Mouse (Mus musculus): ENCODE measurements around the gene Fdx1. TPM values are rescaled to one million over a fixed set of nuclear protein-coding genes. Genes with fewer than 3 reads are reported as not detected.

Gene Fdx1
- 1,000 to 10,000 TPM; 3,296 to 3,327 TPM for total RNA-seq (2021)
- long read RNA-seq, experiment 1, transcript Fdx1-202 (4 exons, 2,759 nt), result minor isoform, 27 of 627 reads
- long read RNA-seq, experiment 1, transcript Fdx1-201 (4 exons, 875 nt), result major isoform, 567 of 627 reads
- long read RNA-seq, experiment 1, partial matches to known transcripts, result 9 of 627 reads
- long read RNA-seq, experiment 1, other reads (novel, unspliced or antisense), result 24 of 627 reads
- long read RNA-seq, experiment 2, transcript Fdx1-202 (4 exons, 2,759 nt), result minor isoform, 8 of 1,066 reads
- long read RNA-seq, experiment 2, transcript Fdx1-201 (4 exons, 875 nt), result major isoform, 1,010 of 1,066 reads
- long read RNA-seq, experiment 2, partial matches to known transcripts, result 27 of 1,066 reads
- long read RNA-seq, experiment 2, other reads (novel, unspliced or antisense), result 21 of 1,066 reads

GRCm38 (mm10) chr9:51962975-51963701 lies at the start of gene Fdx1:
Gene Fdx1, minus strand, starts transcription at chr9:51963556.
- peak; percentile 90 to 95 for DNase-seq (ENCODE audit: low spot score in 2 of 2)

- no peak for DNase-seq (ENCODE audit: low spot score in 2 of 2)
Observed at GRCm38 (mm10) chr9:52012781-52013436, 49.6 kb upstream of the Fdx1 start.

GRCm38 (mm10) chr9:52012311-52012710 lies 49.0 kb upstream of the Fdx1 start:
- no peak for DNase-seq (ENCODE audit: low spot score in 2 of 2)

GRCm38 (mm10) chr9:52008511-52008910 lies 45.2 kb upstream of the Fdx1 start:
- DNase-seq (ENCODE audit: low spot score in 2 of 2), result no peak

GRCm38 (mm10) chr9:52007341-52007740 lies 44.0 kb upstream of the Fdx1 start:
- DNase-seq (ENCODE audit: low spot score in 2 of 2), result no peak

- DNase-seq (ENCODE audit: low spot score in 2 of 2), result no peak
Observed at GRCm38 (mm10) chr9:52003501-52003900, 40.1 kb upstream of the Fdx1 start.

GRCm38 (mm10) chr9:51995331-51996099 lies 32.2 kb upstream of the Fdx1 start:
- DNase-seq (ENCODE audit: low spot score in 2 of 2), result no peak

- no peak for DNase-seq (ENCODE audit: low spot score in 2 of 2)
Observed at GRCm38 (mm10) chr9:51994636-51995260, 31.4 kb upstream of the Fdx1 start.

- peak in 1 of 2 experiments; percentile 45 for DNase-seq (ENCODE audit: low spot score in 2 of 2)
Observed at GRCm38 (mm10) chr9:51993486-51994275, 30.3 kb upstream of the Fdx1 start.

GRCm38 (mm10) chr9:51991241-51991876 lies 28.0 kb upstream of the Fdx1 start:
- DNase-seq (ENCODE audit: low spot score in 2 of 2), result no peak

GRCm38 (mm10) chr9:51990828-51991227 lies 27.5 kb upstream of the Fdx1 start:
- DNase-seq (ENCODE audit: low spot score in 2 of 2), result peak in 1 of 2 experiments; percentile 55

- no peak for DNase-seq (ENCODE audit: low spot score in 2 of 2)
Observed at GRCm38 (mm10) chr9:51985493-51986099, 22.2 kb upstream of the Fdx1 start.

- DNase-seq (ENCODE audit: low spot score in 2 of 2), result no peak
Observed at GRCm38 (mm10) chr9:51981131-51981530, 17.8 kb upstream of the Fdx1 start.

GRCm38 (mm10) chr9:51979301-51979700 lies 15.9 kb upstream of the Fdx1 start:
- DNase-seq (ENCODE audit: low spot score in 2 of 2), result no peak

- no peak for DNase-seq (ENCODE audit: low spot score in 2 of 2)
Observed at GRCm38 (mm10) chr9:51978545-51979259, 15.3 kb upstream of the Fdx1 start.

- DNase-seq (ENCODE audit: low spot score in 2 of 2), result peak; percentile 84 to 91
Observed at GRCm38 (mm10) chr9:51977439-51978000, 14.2 kb upstream of the Fdx1 start.

- peak in 1 of 2 experiments; percentile 1 for DNase-seq (ENCODE audit: low spot score in 2 of 2)
Observed at GRCm38 (mm10) chr9:51974871-51975270, 11.5 kb upstream of the Fdx1 start.

GRCm38 (mm10) chr9:51973846-51974245 lies 10.5 kb upstream of the Fdx1 start:
- no peak for DNase-seq (ENCODE audit: low spot score in 2 of 2)
